Mouse (Mus musculus) CH12.LX (cell line): ENCODE measurements around the gene Lgr6. TPM values are rescaled to one million over a fixed set of nuclear protein-coding genes. Genes with fewer than 3 reads are reported as not detected.

Source experiments
- DNase-seq: peaks from one replicate; pipeline ENCODE4 v3.0.0-alpha.2; 2013; ENCODE audit errors: extremely low read depth
- H3K27ac ChIP-seq: 2 replicates; pipeline ENCODE4 v1.5.1; 2012; ENCODE audit warnings: low read depth, mild to moderate bottlenecking, control low read depth, moderate library complexity; ENCODE audit not compliant: insufficient read depth
- H3K27me3 ChIP-seq: replicated peaks from 2 replicates; pipeline ENCODE3; 2012; ENCODE audit warnings: inconsistent platforms
- H3K36me3 ChIP-seq, 2 experiments: replicated peaks in 1 of 2; 2 replicates each; pipeline versions ENCODE3 to v1.6.1; 2012; ENCODE audit warnings: inconsistent platforms in 1 of 2, low read length in 1 of 2, mild to moderate bottlenecking in 1 of 2, mixed read lengths in 1 of 2, moderate library complexity in 1 of 2; ENCODE audit not compliant: control insufficient read depth in 1 of 2, insufficient read depth in 1 of 2
- H3K4me1 ChIP-seq, 2 experiments: 2 replicates each; pipeline ENCODE4 v1.6.1; 2012; ENCODE audit warnings: inconsistent platforms in 1 of 2, moderate library complexity in 1 of 2; ENCODE audit not compliant: insufficient read depth in 2 of 2, control insufficient read depth in 1 of 2
- H3K4me2 ChIP-seq: 2 replicates; pipeline ENCODE4 v1.6.1; 2012; ENCODE audit warnings: low read depth, mild to moderate bottlenecking, control low read depth; ENCODE audit not compliant: poor library complexity, insufficient read depth, severe bottlenecking
- H3K4me3 ChIP-seq, 3 experiments: fragments of 150-350 bp in 1 of 3; sonication (generic) in 1 of 3; replicated peaks in 1 of 3; 2 replicates each; pipeline versions ENCODE3 to v1.5.1; 2011 to 2012; ENCODE audit warnings: low read depth in 2 of 3, low read length in 2 of 3, mild to moderate bottlenecking in 2 of 3, moderate library complexity in 2 of 3, control low read depth in 1 of 3, improper control_type of control experiment in 1 of 3, inconsistent platforms in 1 of 3, mixed read lengths in 1 of 3; ENCODE audit not compliant: poor library complexity in 1 of 3
- H3K79me2 ChIP-seq: replicated peaks from 2 replicates; pipeline ENCODE4 v1.6.1; 2012; ENCODE audit warnings: mild to moderate bottlenecking, moderate library complexity; ENCODE audit not compliant: control insufficient read depth, poor library complexity, insufficient read depth, severe bottlenecking; ENCODE audit errors: extremely low read depth
- H3K9ac ChIP-seq: 2 replicates; pipeline ENCODE4 v1.6.1; 2012; ENCODE audit warnings: low read depth, mild to moderate bottlenecking, control low read depth, moderate library complexity; ENCODE audit not compliant: insufficient read depth
- H3K9me3 ChIP-seq: replicated peaks from 2 replicates; pipeline ENCODE3; 2012; ENCODE audit warnings: low read length, inconsistent platforms, mixed read lengths
- BHLHE40 ChIP-seq: IDR thresholded peaks from 2 replicates; pipeline ENCODE4 v1.6.1; 2011; ENCODE audit warnings: mild to moderate bottlenecking, low read depth, low read length, improper control_type of control experiment
- CHD2 ChIP-seq: IDR thresholded peaks from 2 replicates; pipeline ENCODE4 v1.6.1; 2011; ENCODE audit warnings: low read length, improper control_type of control experiment
- CTCF ChIP-seq, 2 experiments: IDR thresholded peaks in 1 of 2; conservative IDR thresholded peaks in 1 of 2; 2 replicates each; pipeline ENCODE4 v1.5.1; 2011 to 2012; ENCODE audit warnings: low read depth in 2 of 2, low read length in 2 of 2, improper control_type of control experiment in 1 of 2, inconsistent platforms in 1 of 2, mild to moderate bottlenecking in 1 of 2, moderate library complexity in 1 of 2
- E2F4 ChIP-seq: IDR thresholded peaks from 2 replicates; pipeline ENCODE4 v1.6.1; 2011; ENCODE audit warnings: low read depth, low read length, improper control_type of control experiment; ENCODE audit not compliant: insufficient replicate concordance
- EP300 ChIP-seq: IDR thresholded peaks from 2 replicates; pipeline ENCODE4 v1.6.1; 2011; ENCODE audit warnings: low read length, improper control_type of control experiment
- GABPA ChIP-seq: IDR thresholded peaks from 2 replicates; pipeline ENCODE4 v1.6.1; 2012; ENCODE audit warnings: low read depth, low read length, improper control_type of control experiment, inconsistent platforms; ENCODE audit not compliant: insufficient replicate concordance
- IRF4 ChIP-seq: IDR thresholded peaks from 2 replicates; pipeline ENCODE4 v1.6.1; 2014; ENCODE audit warnings: low read depth, mild to moderate bottlenecking, inconsistent platforms, low read length, improper control_type of control experiment
- JUND ChIP-seq: conservative IDR thresholded peaks from 2 replicates; pipeline ENCODE4 v1.6.1; 2011; ENCODE audit warnings: low read depth, low read length, improper control_type of control experiment
- KAT2A ChIP-seq: IDR thresholded peaks from 2 replicates; pipeline ENCODE4 v1.6.1; 2012; ENCODE audit warnings: low read length, improper control_type of control experiment, inconsistent platforms; ENCODE audit not compliant: insufficient replicate concordance
- MAFK ChIP-seq: IDR thresholded peaks from 2 replicates; pipeline ENCODE4 v1.6.1; 2011; ENCODE audit warnings: low read length, improper control_type of control experiment; ENCODE audit not compliant: insufficient replicate concordance
- MAX ChIP-seq: IDR thresholded peaks from 2 replicates; pipeline ENCODE4 v1.6.1; 2011; ENCODE audit warnings: low read length, improper control_type of control experiment
- MAZ ChIP-seq: IDR thresholded peaks from 2 replicates; pipeline ENCODE4 v1.6.1; 2012; ENCODE audit warnings: low read depth, mild to moderate bottlenecking, inconsistent platforms, low read length, improper control_type of control experiment, moderate library complexity
- MEF2A ChIP-seq: IDR thresholded peaks from 2 replicates; pipeline ENCODE4 v1.6.1; 2014; ENCODE audit warnings: low read depth, mild to moderate bottlenecking, inconsistent platforms, low read length, improper control_type of control experiment, borderline replicate concordance
- MXI1 ChIP-seq: IDR thresholded peaks from 2 replicates; pipeline ENCODE4 v1.6.1; 2011; ENCODE audit warnings: mild to moderate bottlenecking, low read depth, low read length, improper control_type of control experiment
- MYC ChIP-seq: IDR thresholded peaks from 2 replicates; pipeline ENCODE4 v1.6.1; 2011; ENCODE audit warnings: low read depth, mild to moderate bottlenecking, improper control_type of control experiment, low read length
- NELFE ChIP-seq: IDR thresholded peaks from 2 replicates; pipeline ENCODE4 v1.6.1; 2011; ENCODE audit warnings: low read depth, low read length, improper control_type of control experiment
- PAX5 ChIP-seq: IDR thresholded peaks from 2 replicates; pipeline ENCODE4 v1.6.1; 2012; ENCODE audit warnings: low read length, inconsistent platforms, mixed read lengths
- POLR2AphosphoS2 ChIP-seq: IDR thresholded peaks from 2 replicates; pipeline ENCODE4 v1.6.1; 2011; ENCODE audit warnings: low read depth, low read length, improper control_type of control experiment
- SMC3 ChIP-seq: IDR thresholded peaks from 2 replicates; pipeline ENCODE4 v1.6.1; 2011; ENCODE audit warnings: low read depth, low read length, improper control_type of control experiment
- TBP ChIP-seq: conservative IDR thresholded peaks from 2 replicates; pipeline ENCODE4 v1.6.1; 2011; ENCODE audit warnings: low read depth, low read length, improper control_type of control experiment
- USF1 ChIP-seq: IDR thresholded peaks from 2 replicates; pipeline ENCODE4 v1.6.1; 2014; ENCODE audit warnings: low read depth, mild to moderate bottlenecking, inconsistent platforms, low read length, improper control_type of control experiment
- ZKSCAN1 ChIP-seq: IDR thresholded peaks from 2 replicates; pipeline ENCODE4 v1.6.1; 2012; ENCODE audit warnings: low read depth, inconsistent platforms, low read length, improper control_type of control experiment, borderline replicate concordance
- ZMIZ1 ChIP-seq: IDR thresholded peaks from 2 replicates; pipeline ENCODE4 v1.6.1; 2012; ENCODE audit warnings: low read depth, mild to moderate bottlenecking, inconsistent platforms, low read length, improper control_type of control experiment
- ZNF384 ChIP-seq: IDR thresholded peaks from 2 replicates; pipeline ENCODE4 v1.6.1; 2012; ENCODE audit warnings: low read depth, low read length, improper control_type of control experiment, inconsistent platforms
- dilution Hi-C: fragments of 300-500 bp; cut with MboI; formaldehyde crosslinking; loops from 2 replicates; pipeline ENCODE4 v1.14.3; 2020; ENCODE audit warnings: low sequenced_read_pairs; ENCODE audit not compliant: extremely low pct_unique_long_range_greater_than_20kb, extremely low pct_ligation_motif_present
- in situ Hi-C: fragments of 300-500 bp; cut with MboI; formaldehyde crosslinking; loops from 3 replicates; pipeline ENCODE4 v1.14.3; 2019; ENCODE audit warnings: low sequenced_read_pairs, low pct_ligation_motif_present, low pct_unique_long_range_greater_than_20kb, mixed read lengths
- polyA plus RNA-seq: library from polyadenylated mRNA; unstranded; fragments of >175 nt; gene quantifications from 2 replicates; pipeline ENCODE4 v1.2.1, GENCODE M21; 2012; ENCODE audit warnings: low read depth; ENCODE audit not compliant: insufficient read length
- total RNA-seq, 2 experiments: library from RNA; depleted of rRNA; stranded (reverse); fragments of 300-350 nt in 1 of 2; fragments of >200 nt in 1 of 2; gene quantifications; 2 replicates each; pipeline ENCODE4 v1.2.3; 2012 to 2014

Gene Lgr6
- total and polyA plus RNA-seq, 3 experiments = 0.07 to 0.17 (median 0.16) TPM

- in situ Hi-C loops = no loop called here
- TF ChIP-seq POLR2AphosphoS2 = no peak
- TF ChIP-seq ZMIZ1 = no peak
- no peak for TF ChIP-seq ZNF384
- no peak for TF ChIP-seq CTCF (conservative IDR thresholded peaks at IDR 0.05 in 1 of 2, IDR thresholded peaks at IDR 0.05 in 1 of 2; ENCODE audit: low read depth in 2 of 2, low read length in 2 of 2)
- no peak for TF ChIP-seq NELFE
- TF ChIP-seq GABPA = no peak
These were observed 164.2 kb downstream of the Lgr6 start for GRCm38 (mm10) chr1:134940863-134941262.

GRCm38 (mm10) chr1:134938233-134938632 is 166.8 kb downstream of the Lgr6 start:
- H3K4me2 ChIP-seq = no peak overlapping the region
- no peaks in the 10 kb centered on the region for H3K79me2 ChIP-seq
- no peak overlapping the region for H3K9ac ChIP-seq
- TF ChIP-seq IRF4 (no peak), ZKSCAN1 (no peak), GABPA (no peak)
- H3K27ac ChIP-seq = no peak overlapping the region
- no peaks in the 10 kb centered on the region for H3K4me1 ChIP-seq
- dilution Hi-C loops (no loop called here), in situ Hi-C loops (no loop called here)
- H3K36me3 ChIP-seq = no peaks in the 10 kb centered on the region
- H3K9me3 ChIP-seq = no peaks in the 10 kb centered on the region
- H3K27me3 ChIP-seq = no peaks in the 10 kb centered on the region
- H3K4me3 ChIP-seq = no peak overlapping the region
- DNase-seq = no peak

More at GRCm38 (mm10) chr1:134940863-134941262, 164.2 kb downstream of the Lgr6 start:
- Histone ChIP-seq H3K36me3 (no peaks in the 10 kb centered on the region), H3K27ac (no peak overlapping the region), H3K79me2 (no peaks in the 10 kb centered on the region), H3K27me3 (no peaks in the 10 kb centered on the region), H3K4me2 (no peak overlapping the region), H3K4me1 (no peaks in the 10 kb centered on the region), H3K9me3 (no peaks in the 10 kb centered on the region), H3K4me3 (no peak overlapping the region), H3K9ac (no peak overlapping the region)
- DNase-seq = no peak
- dilution Hi-C loops = no loop called here

DNA sequence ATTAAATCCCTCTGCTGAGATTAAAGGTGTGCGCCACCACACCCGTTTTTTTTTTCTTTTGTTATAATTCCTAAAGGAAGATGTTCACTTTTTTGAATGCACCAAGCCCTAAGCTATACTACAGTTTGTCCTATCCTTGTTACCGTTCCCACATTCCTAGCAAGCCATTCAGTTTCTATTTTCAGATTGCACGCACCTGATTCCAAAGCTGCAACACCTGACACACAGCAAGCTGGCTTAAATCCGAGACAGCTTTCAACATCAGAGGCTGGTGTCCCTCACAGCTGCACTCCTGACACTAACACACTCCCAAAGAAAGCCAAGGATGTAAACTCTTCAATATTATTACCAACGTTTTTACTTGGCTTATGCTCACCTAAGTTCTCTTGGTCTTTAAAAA is 168.7 kb downstream of the Lgr6 start:
- H3K27ac ChIP-seq = no peak overlapping the region
- H3K4me2 ChIP-seq = no peak overlapping the region
- H3K4me1 ChIP-seq = 0 out of 4 replicates have a peak, but pooled peaks cover 0 to 4% of the 10 kb centered on the region in 2 experiments
- no peaks in the 10 kb centered on the region for H3K27me3 ChIP-seq
- H3K79me2 ChIP-seq = no peaks in the 10 kb centered on the region
- H3K9ac ChIP-seq = no peak overlapping the region
- no peaks in the 10 kb centered on the region for H3K9me3 ChIP-seq
- H3K36me3 ChIP-seq = no peaks in the 10 kb centered on the region
- DNase-seq = no peak
- dilution Hi-C loops (no loop called here), in situ Hi-C loops (no loop called here)
- no peak overlapping the region for H3K4me3 ChIP-seq
- TF ChIP-seq MAZ (no peak), MYC (no peak), CHD2 (no peak), MAFK (no peak), BHLHE40 (no peak), SMC3 (no peak), POLR2AphosphoS2 (no peak), MAX (no peak), KAT2A (no peak), E2F4 (no peak), PAX5 (no peak), MXI1 (no peak), TBP (no peak), EP300 (no peak), USF1 (no peak), JUND (no peak), MEF2A (no peak), ZKSCAN1 (no peak)
